Mouse (Mus musculus) WW6 (cell line): ENCODE results near the gene Gm17416.

Experiments
- DNase-seq: peaks from one replicate; pipeline ENCODE4 v3.0.0-alpha.2; 2013; ENCODE audit warnings: low read depth, low spot score

Gm17416 gene

DNA sequence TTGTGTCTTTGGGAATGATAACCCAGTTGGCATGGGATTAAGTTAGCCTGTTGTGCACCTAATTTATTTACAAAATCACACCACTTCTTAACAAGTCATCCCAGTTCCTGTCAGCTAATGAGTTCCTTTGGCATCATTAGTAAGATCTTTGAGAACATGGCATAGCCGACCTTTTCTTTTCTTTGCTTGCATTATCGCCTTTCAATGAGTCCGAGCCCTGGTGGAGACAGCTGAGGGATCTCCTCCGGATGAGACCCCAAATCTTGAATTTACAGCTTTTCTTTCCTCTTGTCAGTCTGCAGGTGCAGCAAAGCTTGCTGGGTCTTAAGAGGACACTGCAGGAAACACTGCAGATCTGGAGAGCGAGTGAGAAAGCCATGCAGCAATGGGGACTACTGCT, at the start of gene Gm17416:
Gene Gm17416 (plus strand): TSS at position 301 of the 400 bp plus-strand sequence.
- DNase-seq = no peak

DNA sequence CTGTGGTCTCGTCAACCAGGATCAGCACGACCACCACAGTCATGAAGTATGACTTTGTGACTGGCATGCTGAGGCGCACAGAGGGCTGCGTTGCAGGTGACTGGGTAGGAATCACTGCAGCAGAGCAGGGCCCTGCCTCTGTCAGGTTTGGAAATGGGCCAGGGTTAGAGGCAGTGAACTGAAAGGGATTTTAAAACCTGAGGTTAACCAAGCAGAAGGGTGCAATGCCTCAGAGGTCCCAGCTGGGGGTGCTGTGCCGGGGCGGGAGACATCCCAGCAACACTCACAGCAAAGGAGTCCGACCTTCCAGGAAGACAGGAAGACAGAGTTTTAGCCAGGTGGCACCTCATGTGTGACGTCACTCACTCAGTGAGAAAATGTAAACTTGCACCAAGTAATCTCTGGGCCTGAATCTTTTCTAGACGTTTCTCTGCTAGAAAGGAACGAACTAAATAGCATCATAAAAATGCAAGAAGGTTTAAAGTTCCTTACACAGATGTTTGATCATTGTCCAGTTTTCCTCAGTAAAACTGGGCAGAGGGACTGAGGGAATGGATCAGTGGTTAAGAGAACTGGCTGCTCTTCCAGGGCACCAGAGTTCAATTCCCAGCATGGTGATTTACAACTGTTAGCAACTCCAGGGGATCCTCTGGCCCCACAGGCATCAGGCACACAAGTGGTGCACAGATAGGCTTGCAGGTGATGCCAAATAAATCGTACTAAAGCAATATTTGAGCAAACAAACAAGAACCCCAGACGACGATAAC, 29.0 kb upstream of the Gm17416 start, which contains the start of gene Defb29:
Gene Defb29 (minus strand): TSS at position 155 of the 767 bp plus-strand sequence.
- peak; percentile 29 for DNase-seq

DNA sequence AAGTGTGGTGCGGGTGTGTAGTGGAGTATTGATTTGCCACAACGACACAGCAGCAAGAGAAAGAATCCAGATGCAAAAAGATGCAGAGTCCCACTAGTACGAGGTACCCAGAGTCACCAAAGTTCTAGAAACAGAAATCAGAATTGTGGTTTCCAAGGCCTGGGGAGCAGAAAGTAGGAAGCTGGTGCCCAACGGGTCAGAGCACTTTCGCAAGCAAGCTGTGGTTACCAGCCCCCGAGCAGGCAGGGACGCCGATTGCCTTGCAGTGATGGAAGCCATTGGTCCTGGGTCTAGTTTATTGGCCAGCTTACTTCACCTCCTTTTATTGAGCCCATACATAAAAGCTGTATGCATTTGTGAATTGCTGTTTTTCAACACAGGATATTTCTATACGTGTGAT, 27.2 kb upstream of the Gm17416 start:
- no peak for DNase-seq

DNA sequence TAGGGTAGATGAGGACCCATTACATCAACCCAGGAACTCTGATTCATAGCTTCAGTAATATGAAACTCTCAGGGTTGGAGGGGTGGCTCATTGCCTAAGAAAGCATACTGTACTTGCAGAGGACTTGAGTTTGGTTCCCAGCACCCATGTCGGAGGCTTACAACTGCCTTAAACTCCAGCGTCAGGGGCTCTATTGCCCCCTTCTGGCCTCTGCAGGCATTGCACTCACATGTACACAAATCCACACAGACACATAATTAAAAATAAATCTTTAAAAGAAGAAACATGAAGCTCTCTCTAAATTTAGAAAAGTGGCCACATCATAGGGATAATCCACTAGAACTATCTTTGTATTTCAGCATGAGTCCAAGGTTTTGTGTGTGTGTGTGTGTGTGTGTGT, 26.2 kb upstream of the Gm17416 start:
- DNase-seq = no peak

DNA sequence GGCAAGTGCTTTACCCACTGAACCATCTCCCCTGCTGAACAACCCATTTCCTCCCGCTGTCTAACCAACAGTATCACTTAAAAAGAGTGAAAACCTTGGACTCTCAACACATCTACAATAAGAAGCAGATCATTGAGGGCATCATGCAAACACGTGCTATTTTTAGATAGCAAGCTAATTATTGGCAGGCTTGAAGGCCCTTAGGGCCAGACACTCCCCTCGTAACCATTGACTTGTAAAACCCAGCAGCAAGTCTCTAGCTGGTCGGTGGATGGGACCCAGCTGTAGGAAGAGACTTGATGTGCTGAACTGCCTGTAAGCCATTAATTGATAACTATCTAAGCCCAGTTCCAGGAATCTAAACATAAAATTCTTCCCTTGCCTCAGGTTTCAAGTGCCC, 25.7 kb upstream of the Gm17416 start:
- DNase-seq = no peak

- DNase-seq = peak; percentile 36
Observed at GRCm38 (mm10) chr2:152544691-152545090, 24.4 kb upstream of the Gm17416 start.

GRCm38 (mm10) chr2:152548124-152548523, 21.0 kb upstream of the Gm17416 start:
- DNase-seq = no peak

- DNase-seq = no peak
Observed at GRCm38 (mm10) chr2:152553774-152554423, 15.2 kb upstream of the Gm17416 start.

GRCm38 (mm10) chr2:152556655-152557054, 12.5 kb upstream of the Gm17416 start:
- no peak for DNase-seq

GRCm38 (mm10) chr2:152569881-152570280, 743 bp downstream of the Gm17416 start:
- no peak for DNase-seq

DNA sequence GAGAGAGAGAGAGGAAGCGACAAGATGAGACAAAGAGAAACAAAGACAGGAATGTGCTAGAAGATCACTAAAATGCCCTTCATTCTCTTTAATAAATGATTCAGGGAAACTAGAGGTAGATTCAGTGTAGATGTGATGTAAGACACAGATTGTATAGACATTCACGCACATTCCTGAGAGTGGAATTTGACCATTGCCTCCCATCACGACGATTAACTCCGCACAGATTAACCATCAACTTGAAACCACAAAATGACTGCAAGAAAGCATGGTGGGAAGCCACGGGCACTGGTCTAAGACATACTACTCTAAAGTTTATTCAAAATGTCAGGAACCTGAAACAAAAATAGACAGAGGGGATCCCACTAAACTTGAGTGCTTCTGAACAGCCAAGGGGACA, 1.2 kb downstream of the Gm17416 start:
- no peak for DNase-seq

- peak; percentile 22 for DNase-seq
Observed at GRCm38 (mm10) chr2:152572114-152572794, 3.1 kb downstream of the Gm17416 start, which contains the start of gene Defb21. TSS of gene Defb21 (plus strand) at chr2:152572744.

DNA sequence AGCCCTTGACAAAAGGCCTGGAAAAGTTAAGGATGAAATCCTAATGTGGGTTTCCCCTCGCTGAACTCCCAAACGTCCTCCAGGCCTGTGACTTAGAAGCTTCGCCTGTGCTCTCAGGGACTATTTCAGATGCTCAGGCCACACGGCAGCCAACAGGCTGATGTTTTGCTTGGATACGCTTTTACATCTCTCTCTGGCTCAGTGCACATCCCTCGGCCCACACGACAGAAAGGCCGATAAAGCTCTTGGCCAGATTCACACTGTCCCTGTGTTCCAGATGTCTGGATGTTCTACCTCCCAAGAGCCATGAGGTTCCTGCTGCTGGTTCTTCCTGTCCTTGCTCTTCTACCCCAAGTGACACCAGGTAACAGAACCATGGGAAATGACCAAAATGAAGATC, 4.3 kb downstream of the Gm17416 start:
- DNase-seq = no peak

GRCm38 (mm10) chr2:152580107-152580506, 11.0 kb downstream of the Gm17416 start, which contains the start of gene Defb19:
TSS of gene Defb19 (minus strand) at chr2:152580312.
- DNase-seq = no peak

GRCm38 (mm10) chr2:152580612-152581011, 11.5 kb downstream of the Gm17416 start:
- DNase-seq = no peak

DNA sequence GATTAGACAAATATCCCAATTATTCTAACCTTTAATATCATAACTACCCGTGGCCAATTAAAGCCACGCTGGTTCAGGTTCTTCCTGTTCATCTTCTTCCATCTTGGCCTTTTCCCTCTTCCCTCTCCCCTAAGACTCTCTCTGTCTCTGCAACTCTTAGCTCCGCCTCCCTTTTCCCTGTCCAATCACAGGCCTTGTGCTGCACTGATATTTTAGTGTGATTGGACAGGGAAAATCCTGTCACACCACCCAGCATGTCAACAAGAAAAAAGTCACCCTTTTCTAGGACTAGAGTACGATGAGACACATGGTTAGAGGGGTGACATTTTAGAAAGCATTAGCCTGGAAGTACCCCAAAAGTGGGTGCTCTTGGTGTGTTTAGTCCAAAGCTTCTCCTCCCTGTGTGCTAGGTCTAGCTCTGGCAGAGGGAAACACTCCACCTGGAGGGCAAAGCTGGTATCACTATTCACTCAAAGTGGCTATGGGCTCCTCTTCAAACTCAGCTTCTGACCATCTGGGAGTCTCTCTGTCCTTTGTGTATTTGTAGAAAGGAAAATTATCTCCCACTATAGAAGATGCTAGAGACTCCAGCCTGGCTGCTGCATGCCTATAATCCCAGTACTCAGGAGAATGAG, 17.9 kb downstream of the Gm17416 start:
- peak; percentile 22 for DNase-seq

- DNase-seq = no peak
Observed at GRCm38 (mm10) chr2:152588450-152588849, 19.3 kb downstream of the Gm17416 start.

GRCm38 (mm10) chr2:152589021-152589420, 19.9 kb downstream of the Gm17416 start:
- no peak for DNase-seq

GRCm38 (mm10) chr2:152599299-152599698, 30.2 kb downstream of the Gm17416 start, which contains the start of gene Defb45:
TSS of gene Defb45 (minus strand) at chr2:152599399.
- DNase-seq = no peak

DNA sequence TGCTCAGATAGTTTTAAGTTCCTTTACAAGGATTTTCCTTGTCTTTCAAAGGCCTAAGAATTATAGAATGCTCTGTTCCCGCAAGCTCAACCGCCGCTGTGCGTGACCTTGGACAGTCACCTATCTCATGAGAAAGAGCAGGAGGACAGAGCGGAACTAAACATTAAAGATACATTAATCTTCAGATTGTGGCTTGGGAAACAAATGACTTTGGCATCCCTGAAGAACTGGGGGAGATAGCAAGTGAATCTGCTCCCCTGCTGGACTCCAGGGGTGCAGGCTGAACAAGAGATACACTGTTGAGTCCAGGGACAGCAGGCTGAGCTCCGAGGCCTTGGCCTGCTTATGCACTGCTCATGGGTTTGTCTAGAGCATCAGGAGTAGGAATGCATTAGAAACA, 30.9 kb downstream of the Gm17416 start:
- DNase-seq = no peak

- DNase-seq = no peak
Observed at GRCm38 (mm10) chr2:152601275-152601960, 32.3 kb downstream of the Gm17416 start.
